Mouse (Mus musculus): ENCODE data around the gene Brap. TPM values are rescaled to one million over a fixed set of nuclear protein-coding genes. Genes with fewer than 3 reads are reported as not detected.

Gene Brap
- polyA plus RNA-seq, 1 experiment from 2014 or later = 31.5 TPM

- H3K4me1 ChIP-seq (replicated peaks; ENCODE audit: control insufficient read depth, insufficient read depth, low read length) = peaks cover 6% of the 10 kb centered on the region; the same call in 1 of the 2 replicates
- H3K4me2 ChIP-seq (ENCODE audit: low read length) = no peak overlapping the region
- H3K27ac ChIP-seq (ENCODE audit: low read depth) = no peak overlapping the region
- H3K9me3 ChIP-seq (ENCODE audit: control insufficient read depth, low read length) = no peaks in the 10 kb centered on the region
- ATAC-seq (replicated peaks; ENCODE audit: low FRiP score, low TSS enrichment, low read depth) = no peak
- WGBS = 74% methylated on average over 1 of the region's 1 CpGs
- DNase-seq (ENCODE audit: low spot score) = no peak
- no peaks in the 10 kb centered on the region for H3K27me3 ChIP-seq (replicated peaks; ENCODE audit: control insufficient read depth, insufficient read depth, low read length)
- H3K9ac ChIP-seq (ENCODE audit: low read length) = no peak overlapping the region
- H3K4me3 ChIP-seq (ENCODE audit: low read depth, low read length) = no peak overlapping the region
- no peaks in the 10 kb centered on the region for H3K36me3 ChIP-seq (ENCODE audit: control insufficient read depth, insufficient read depth, low read length)
Measured at GRCm38 (mm10) chr5:121703341-121703740, 43.0 kb downstream of the Brap start.

DNA sequence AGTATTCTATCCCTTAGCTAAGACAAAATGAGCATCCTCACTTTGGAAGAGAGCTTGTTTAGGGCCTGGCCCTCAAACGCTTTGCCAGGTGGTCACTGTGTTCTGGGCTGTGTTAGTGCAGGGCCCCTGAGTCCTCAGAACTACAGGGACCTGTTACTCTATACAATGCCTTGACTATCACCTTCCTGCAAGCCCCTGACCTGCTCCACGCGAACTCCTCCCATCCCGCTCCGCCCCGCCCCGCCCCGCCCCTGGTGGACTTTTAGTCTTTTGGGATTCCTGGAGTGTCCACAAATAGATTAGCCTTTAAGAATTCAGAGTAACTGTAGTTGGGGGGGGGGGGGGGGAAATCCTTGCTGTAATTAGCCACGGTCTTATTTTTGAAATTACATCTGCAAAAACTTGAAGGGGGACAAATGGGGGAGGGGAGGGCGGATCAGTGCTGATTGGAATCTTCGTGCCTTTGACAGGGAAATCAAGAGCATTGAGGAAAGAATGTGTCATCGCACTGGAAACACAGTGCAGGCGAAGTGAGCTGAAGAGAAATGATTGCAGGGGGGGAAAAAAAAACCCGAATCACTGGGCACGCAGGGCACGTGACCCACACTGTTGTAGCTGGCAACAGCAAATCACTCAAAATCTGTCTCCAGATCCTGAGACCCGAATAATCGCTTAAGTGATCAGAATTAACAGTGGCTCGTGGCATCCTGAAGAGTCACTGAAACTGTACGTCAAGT is 44.3 kb downstream of the Brap start:
- H3K9ac ChIP-seq (ENCODE audit: low read length) = no peak overlapping the region
- 0 out of 2 replicates have a peak, but pooled peaks have one; percentile 53 for ATAC-seq (replicated peaks; ENCODE audit: low FRiP score, low TSS enrichment, low read depth)

DNA sequence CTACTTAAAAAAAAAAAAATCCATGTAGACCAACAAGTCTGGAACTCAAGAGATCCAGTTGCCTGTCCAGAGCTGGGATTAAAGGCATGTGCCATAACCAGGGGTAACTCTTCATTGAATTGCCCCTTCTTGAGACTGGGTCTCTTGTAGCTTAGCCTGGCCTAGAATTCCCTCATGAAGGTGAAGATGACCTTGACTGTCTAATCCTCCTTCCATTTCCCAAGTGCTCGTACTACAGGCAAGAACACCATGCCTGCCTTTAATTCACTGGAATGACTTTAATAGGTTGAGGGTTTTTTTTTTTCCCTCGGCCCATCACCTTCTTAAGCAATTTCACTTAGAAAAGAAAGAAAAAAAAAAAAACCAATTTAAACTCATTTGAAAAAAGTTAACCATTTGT is 50.0 kb downstream of the Brap start:
- Histone ChIP-seq H3K36me3 (ENCODE audit: control insufficient read depth, insufficient read depth, low read length) (no peaks in the 10 kb centered on the region), H3K9ac (ENCODE audit: low read length) (peak overlapping the region; percentile 97), H3K9me3 (ENCODE audit: control insufficient read depth, low read length) (no peaks in the 10 kb centered on the region), H3K4me1 (replicated peaks; ENCODE audit: control insufficient read depth, insufficient read depth, low read length) (peaks cover 18% of the 10 kb centered on the region), H3K27ac (ENCODE audit: low read depth) (peak overlapping the region; percentile 94; the same call in 1 of the 2 replicates), H3K4me2 (ENCODE audit: low read length) (peak overlapping the region; percentile 74), H3K4me3 (ENCODE audit: low read depth, low read length) (peak overlapping the region; percentile 88), H3K27me3 (replicated peaks; ENCODE audit: control insufficient read depth, insufficient read depth, low read length) (no peaks in the 10 kb centered on the region)
- DNase-seq (ENCODE audit: low spot score) (no peak), ATAC-seq (replicated peaks; ENCODE audit: low FRiP score, low TSS enrichment, low read depth) (no peak)
- 46% methylated on average over 2 of the region's 2 CpGs for WGBS

More for the DNA sequence above, 44.3 kb downstream of the Brap start:
- WGBS = 8% methylated on average over 20 of the region's 20 CpGs
- H3K4me2 ChIP-seq (ENCODE audit: low read length) = peak overlapping the region; percentile 34
- H3K4me3 ChIP-seq (ENCODE audit: low read depth, low read length) = no peak overlapping the region
- no peaks in the 10 kb centered on the region for H3K27me3 ChIP-seq (replicated peaks; ENCODE audit: control insufficient read depth, insufficient read depth, low read length)
- peak; percentile 59 for DNase-seq (ENCODE audit: low spot score)
- no peaks in the 10 kb centered on the region for H3K36me3 ChIP-seq (ENCODE audit: control insufficient read depth, insufficient read depth, low read length)
- H3K9me3 ChIP-seq (ENCODE audit: control insufficient read depth, low read length) = no peaks in the 10 kb centered on the region
- peaks cover 6% of the 10 kb centered on the region; the same call in 1 of the 2 replicates for H3K4me1 ChIP-seq (replicated peaks; ENCODE audit: control insufficient read depth, insufficient read depth, low read length)
- H3K27ac ChIP-seq (ENCODE audit: low read depth) = no peak overlapping the region

DNA sequence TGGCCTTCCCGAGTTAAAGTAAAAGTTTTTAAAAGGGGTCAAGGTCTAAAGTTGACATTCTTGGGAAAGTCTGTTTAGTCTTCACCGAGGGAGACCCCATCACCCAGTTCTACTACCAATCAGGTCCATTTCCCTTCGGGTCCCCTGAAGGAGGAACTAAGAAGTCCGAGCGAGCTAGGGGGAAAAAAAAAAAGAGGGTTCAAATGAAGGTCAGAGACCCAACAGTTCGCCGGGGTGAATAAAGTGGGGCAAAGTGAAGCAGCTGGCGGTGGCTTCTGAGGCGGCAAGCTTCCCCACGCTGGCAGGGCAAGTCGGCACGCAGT is 50.4 kb downstream of the Brap start:
- H3K9ac ChIP-seq (ENCODE audit: low read length) = peak overlapping the region; percentile 97
- no peak for DNase-seq (ENCODE audit: low spot score)
- WGBS = 1% methylated on average over 12 of the region's 12 CpGs
- H3K4me1 ChIP-seq (replicated peaks; ENCODE audit: control insufficient read depth, insufficient read depth, low read length) = peaks cover 22% of the 10 kb centered on the region
- H3K9me3 ChIP-seq (ENCODE audit: control insufficient read depth, low read length) = no peaks in the 10 kb centered on the region
- peak overlapping the region; percentile 94 for H3K27ac ChIP-seq (ENCODE audit: low read depth)
- no peak for ATAC-seq (replicated peaks; ENCODE audit: low FRiP score, low TSS enrichment, low read depth)
- peak overlapping the region; percentile 88 for H3K4me3 ChIP-seq (ENCODE audit: low read depth, low read length)
- no peaks in the 10 kb centered on the region for H3K27me3 ChIP-seq (replicated peaks; ENCODE audit: control insufficient read depth, insufficient read depth, low read length)
- H3K4me2 ChIP-seq (ENCODE audit: low read length) = peak overlapping the region; percentile 74
- H3K36me3 ChIP-seq (ENCODE audit: control insufficient read depth, insufficient read depth, low read length) = no peaks in the 10 kb centered on the region

DNA sequence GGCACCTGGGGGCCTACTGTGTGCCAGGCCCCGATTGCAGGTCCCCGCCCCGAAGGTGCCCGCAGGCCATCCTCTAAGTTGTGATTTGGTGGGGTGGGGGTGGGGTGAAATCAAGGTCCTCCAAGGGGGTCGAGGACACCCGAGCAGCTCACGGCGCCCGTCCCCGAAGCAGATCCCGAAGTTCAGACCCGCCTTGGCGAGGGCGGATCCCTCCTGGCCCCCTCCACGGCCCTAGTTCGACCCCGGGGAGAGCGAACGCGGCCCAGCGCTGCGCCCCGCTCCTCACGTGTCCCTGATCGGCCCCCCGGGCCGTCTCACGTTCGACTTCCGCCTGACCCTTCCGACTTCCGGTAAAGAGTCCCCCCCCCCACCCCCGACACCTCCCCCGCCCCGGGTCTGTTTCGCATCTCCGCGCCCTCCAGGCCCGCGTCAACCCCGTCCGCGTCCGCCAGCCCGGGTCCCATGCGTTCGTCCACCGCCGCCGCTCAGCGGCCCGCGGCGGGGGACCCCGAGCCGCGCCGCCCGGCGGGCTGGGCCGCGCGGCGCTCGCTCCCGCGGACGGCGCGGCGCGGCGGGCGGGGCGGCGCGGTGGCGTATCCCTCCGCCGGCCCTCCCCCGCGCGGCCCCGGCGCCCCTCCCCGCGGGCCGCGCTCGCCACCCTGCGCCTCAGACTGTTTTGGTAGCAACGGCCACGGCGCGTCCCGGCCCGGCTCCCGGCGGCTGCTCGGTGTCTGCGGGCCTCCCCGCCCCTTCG is 51.0 kb downstream of the Brap start, which contains the start of gene Atxn2:
Atxn2 (plus strand) TSS at position 164 of the 754 bp plus-strand sequence.
- peak within 1 kb of the TSS; percentile 94 for H3K27ac ChIP-seq (ENCODE audit: low read depth)
- no peaks in the 10 kb centered on the region for H3K27me3 ChIP-seq (replicated peaks; ENCODE audit: control insufficient read depth, insufficient read depth, low read length)
- peak; percentile 93 for DNase-seq (ENCODE audit: low spot score)
- H3K9me3 ChIP-seq (ENCODE audit: control insufficient read depth, low read length) = no peaks in the 10 kb centered on the region
- H3K4me3 ChIP-seq (ENCODE audit: low read depth, low read length) = peak within 1 kb of the TSS; percentile 88
- 0% methylated on average over 63 of the region's 103 CpGs for WGBS
- peak within 1 kb of the TSS; percentile 97 for H3K9ac ChIP-seq (ENCODE audit: low read length)
- no peaks in the 10 kb centered on the region for H3K36me3 ChIP-seq (ENCODE audit: control insufficient read depth, insufficient read depth, low read length)
- peak within 1 kb of the TSS; percentile 93 for H3K4me2 ChIP-seq (ENCODE audit: low read length)
- peaks cover 25% of the 10 kb centered on the region for H3K4me1 ChIP-seq (replicated peaks; ENCODE audit: control insufficient read depth, insufficient read depth, low read length)
- peak; percentile 88 for ATAC-seq (replicated peaks; ENCODE audit: low FRiP score, low TSS enrichment, low read depth)

- WGBS = 1% methylated on average over 41 of the region's 57 CpGs
- ATAC-seq (replicated peaks; ENCODE audit: low FRiP score, low TSS enrichment, low read depth) = peak; percentile 30
- H3K36me3 ChIP-seq (ENCODE audit: control insufficient read depth, insufficient read depth, low read length) = no peaks in the 10 kb centered on the region
Measured at GRCm38 (mm10) chr5:121711928-121712231, 51.5 kb downstream of the Brap start.

GRCm38 (mm10) chr5:121712232-121712933 is 52.0 kb downstream of the Brap start:
- peaks cover 26% of the 10 kb centered on the region for H3K4me1 ChIP-seq (replicated peaks; ENCODE audit: control insufficient read depth, insufficient read depth, low read length)
- ATAC-seq (replicated peaks; ENCODE audit: low FRiP score, low TSS enrichment, low read depth) (peak; percentile 48; the same call in 1 of the 2 replicates), DNase-seq (ENCODE audit: low spot score) (peak; percentile 83)
- H3K9ac ChIP-seq (ENCODE audit: low read length) = peak overlapping the region; percentile 97
- no peaks in the 10 kb centered on the region for H3K27me3 ChIP-seq (replicated peaks; ENCODE audit: control insufficient read depth, insufficient read depth, low read length)
- H3K4me2 ChIP-seq (ENCODE audit: low read length) = peak overlapping the region; percentile 93
- no peaks in the 10 kb centered on the region for H3K9me3 ChIP-seq (ENCODE audit: control insufficient read depth, low read length)
- H3K36me3 ChIP-seq (ENCODE audit: control insufficient read depth, insufficient read depth, low read length) = peaks cover 2% of the 10 kb centered on the region; the same call in 1 of the 2 replicates
- H3K4me3 ChIP-seq (ENCODE audit: low read depth, low read length) = peak overlapping the region; percentile 88
- WGBS = 2% methylated on average over 50 of the region's 66 CpGs
- peak overlapping the region; percentile 94 for H3K27ac ChIP-seq (ENCODE audit: low read depth)

More at GRCm38 (mm10) chr5:121711928-121712231, 51.5 kb downstream of the Brap start:
- peak overlapping the region; percentile 97 for H3K9ac ChIP-seq (ENCODE audit: low read length)
- H3K4me1 ChIP-seq (replicated peaks; ENCODE audit: control insufficient read depth, insufficient read depth, low read length) = peaks cover 26% of the 10 kb centered on the region
- peak overlapping the region; percentile 94 for H3K27ac ChIP-seq (ENCODE audit: low read depth)
- H3K27me3 ChIP-seq (replicated peaks; ENCODE audit: control insufficient read depth, insufficient read depth, low read length) = no peaks in the 10 kb centered on the region
- no peaks in the 10 kb centered on the region for H3K9me3 ChIP-seq (ENCODE audit: control insufficient read depth, low read length)
- peak overlapping the region; percentile 88 for H3K4me3 ChIP-seq (ENCODE audit: low read depth, low read length)
- no peak for DNase-seq (ENCODE audit: low spot score)
- peak overlapping the region; percentile 93 for H3K4me2 ChIP-seq (ENCODE audit: low read length)

GRCm38 (mm10) chr5:121712934-121713538 is 52.7 kb downstream of the Brap start:
- no peaks in the 10 kb centered on the region for H3K9me3 ChIP-seq (ENCODE audit: control insufficient read depth, low read length)
- peaks cover 5% of the 10 kb centered on the region; the same call in 1 of the 2 replicates for H3K36me3 ChIP-seq (ENCODE audit: control insufficient read depth, insufficient read depth, low read length)
- peak overlapping the region; percentile 97 for H3K9ac ChIP-seq (ENCODE audit: low read length)
- peaks cover 26% of the 10 kb centered on the region for H3K4me1 ChIP-seq (replicated peaks; ENCODE audit: control insufficient read depth, insufficient read depth, low read length)
- H3K4me2 ChIP-seq (ENCODE audit: low read length) = peak overlapping the region; percentile 93
- peak; percentile 22; the same call in 1 of the 2 replicates for ATAC-seq (replicated peaks; ENCODE audit: low FRiP score, low TSS enrichment, low read depth)
- H3K4me3 ChIP-seq (ENCODE audit: low read depth, low read length) = peak overlapping the region; percentile 88
- H3K27me3 ChIP-seq (replicated peaks; ENCODE audit: control insufficient read depth, insufficient read depth, low read length) = no peaks in the 10 kb centered on the region
- peak; percentile 71 for DNase-seq (ENCODE audit: low spot score)
- peak overlapping the region; percentile 94 for H3K27ac ChIP-seq (ENCODE audit: low read depth)
- WGBS = 2% methylated on average over 28 of the region's 32 CpGs
